Mouse (Mus musculus) midbrain, embryonic 14.5 days (tissue): ENCODE measurements around the gene Abhd16b. TPM values are rescaled to one million over a fixed set of nuclear protein-coding genes. Genes with fewer than 3 reads are reported as not detected.

Experiments used
- ATAC-seq: fragments of 200-750 bp; cut with Nextera tagmentation; 2 replicates; pipeline ENCODE4 v1.8.0; 2017; ENCODE audit warnings: moderate number of reproducible peaks, moderate library complexity; ENCODE audit not compliant: low FRiP score, low TSS enrichment
- DNase-seq: peaks from one replicate; pipeline ENCODE4 v3.0.0-alpha.2; 2015
- H3K27ac ChIP-seq: fragments of 300-500 bp; sonication (generic); replicated peaks from 2 replicates; pipeline ENCODE4 v1.5.1; 2014; ENCODE audit warnings: mild to moderate bottlenecking, low read depth, low read length, moderate library complexity
- H3K27me3 ChIP-seq: fragments of 300-500 bp; sonication (generic); 2 replicates; pipeline ENCODE4 v1.6.1; 2014; ENCODE audit warnings: low read length, control low read depth, mixed read lengths; ENCODE audit not compliant: control insufficient read depth, insufficient read depth
- H3K36me3 ChIP-seq: fragments of 300-500 bp; sonication (generic); 2 replicates; pipeline ENCODE4 v1.6.1; 2014; ENCODE audit warnings: low read length, control low read depth; ENCODE audit not compliant: control insufficient read depth, insufficient read depth
- H3K4me1 ChIP-seq: fragments of 300-500 bp; sonication (generic); 2 replicates; pipeline ENCODE4 v1.6.1; 2014; ENCODE audit warnings: mild to moderate bottlenecking, antibody characterized with exemption, low read length, control low read depth; ENCODE audit not compliant: control insufficient read depth, insufficient read depth
- H3K4me2 ChIP-seq: fragments of 300-500 bp; sonication (generic); 2 replicates; pipeline ENCODE4 v1.6.1; 2014; ENCODE audit warnings: mild to moderate bottlenecking, low read length, moderate library complexity
- H3K4me3 ChIP-seq: fragments of 300-500 bp; sonication (generic); replicated peaks from 2 replicates; pipeline ENCODE4 v1.5.1; 2014; ENCODE audit warnings: low read depth, low read length
- H3K9ac ChIP-seq: fragments of 300-500 bp; sonication (generic); replicated peaks from 2 replicates; pipeline ENCODE4 v1.6.1; 2014; ENCODE audit warnings: mild to moderate bottlenecking, low read length, moderate library complexity
- H3K9me3 ChIP-seq: fragments of 300-500 bp; sonication (generic); 2 replicates; pipeline ENCODE4 v1.6.1; 2016; ENCODE audit warnings: low read length, control low read depth, mixed read lengths; ENCODE audit not compliant: control insufficient read depth
- WGBS: fragments of 180-500 bp; shearing (Covaris S2); extraction: QIAGEN DNeasy Blood & Tissue Kit; methylation state at CpG from one replicate; pipeline ENCODE4 v1.1.7; 2014; 5-methylcytosine and 5-hydroxymethylcytosine counted together
- polyA plus RNA-seq: library from polyadenylated mRNA; unstranded; fragments of >200 nt; fragmentation: Nextera tagmentation; extraction: Ambion mirVana; gene quantifications from 2 replicates; pipeline ENCODE4 v1.2.1, GENCODE M21; 2014

Abhd16b gene
- polyA plus RNA-seq, 1 experiment from 2014 or later: 0.12 TPM

- DNase-seq (no peak), ATAC-seq (no peak)
- H3K36me3 ChIP-seq: peaks cover 32% of the 10 kb centered on the region
- WGBS: 76% methylated on average over 3 of the region's 3 CpGs
- H3K4me1 ChIP-seq: peaks cover 24% of the 10 kb centered on the region
- no peaks in the 10 kb centered on the region for H3K27me3 ChIP-seq
- H3K27ac ChIP-seq: peak overlapping the region; percentile 95
- no peaks in the 10 kb centered on the region for H3K9me3 ChIP-seq
- peak overlapping the region; percentile 67 for H3K4me2 ChIP-seq
- H3K9ac ChIP-seq: peak overlapping the region; percentile 89
- peak overlapping the region; percentile 94 for H3K4me3 ChIP-seq
Observed at GRCm38 (mm10) chr2:181519201-181519600, 26.2 kb downstream of the Abhd16b start.

- Histone ChIP-seq H3K4me1 (peaks cover 24% of the 10 kb centered on the region), H3K27me3 (no peaks in the 10 kb centered on the region), H3K4me3 (peak within 1 kb of the TSS; percentile 94), H3K4me2 (peak within 1 kb of the TSS; percentile 67), H3K9ac (peak within 1 kb of the TSS; percentile 89), H3K27ac (peak within 1 kb of the TSS; percentile 95), H3K36me3 (peaks cover 24% of the 10 kb centered on the region), H3K9me3 (no peaks in the 10 kb centered on the region)
- peak; percentile 99 for DNase-seq
- ATAC-seq: peak; percentile 97
- WGBS: under 1% methylated on average over 72 of the region's 74 CpGs
Observed at GRCm38 (mm10) chr2:181520118-181520935, 27.3 kb downstream of the Abhd16b start, which contains the start of gene Dnajc5. TSS of gene Dnajc5 (plus strand) at chr2:181520485.

DNA sequence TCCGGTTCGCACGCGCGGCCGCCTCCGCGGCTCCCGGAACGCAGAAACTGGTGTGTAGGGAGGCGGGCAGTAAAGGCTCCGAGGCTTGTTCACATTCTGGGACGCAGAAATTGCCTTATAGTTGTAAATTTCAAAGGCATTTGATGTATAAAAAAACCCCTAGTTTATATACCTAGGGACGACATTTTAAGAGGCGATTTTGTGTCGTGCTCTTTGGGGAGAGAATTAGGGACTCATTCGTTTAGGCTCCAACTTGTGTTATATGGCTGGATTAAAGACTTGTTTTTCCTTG lies 27.9 kb downstream of the Abhd16b start:
- Histone ChIP-seq H3K27me3 (no peaks in the 10 kb centered on the region), H3K9ac (peak overlapping the region; percentile 89), H3K36me3 (peaks cover 20% of the 10 kb centered on the region), H3K27ac (peak overlapping the region; percentile 95), H3K4me2 (peak overlapping the region; percentile 67), H3K4me1 (peaks cover 24% of the 10 kb centered on the region), H3K9me3 (no peaks in the 10 kb centered on the region), H3K4me3 (peak overlapping the region; percentile 94)
- under 1% methylated on average over 17 of the region's 17 CpGs for WGBS
- DNase-seq (no peak), ATAC-seq (no peak)

- peaks cover 24% of the 10 kb centered on the region for H3K4me1 ChIP-seq
- peak overlapping the region; percentile 89 for H3K9ac ChIP-seq
- peak overlapping the region; percentile 94 for H3K4me3 ChIP-seq
- H3K27me3 ChIP-seq: no peaks in the 10 kb centered on the region
- no peaks in the 10 kb centered on the region for H3K9me3 ChIP-seq
- H3K4me2 ChIP-seq: peak overlapping the region; percentile 67
- peaks cover 14% of the 10 kb centered on the region for H3K36me3 ChIP-seq
- WGBS: 70% methylated on average over 10 of the region's 10 CpGs
- no peak overlapping the region for H3K27ac ChIP-seq
- ATAC-seq (no peak), DNase-seq (no peak)
Observed at GRCm38 (mm10) chr2:181521491-181521890, 28.5 kb downstream of the Abhd16b start.

GRCm38 (mm10) chr2:181522811-181523210 lies 29.8 kb downstream of the Abhd16b start:
- Histone ChIP-seq H3K4me3 (no peak overlapping the region), H3K36me3 (peaks cover under 1% of the 10 kb centered on the region; the same call in 1 of the 2 replicates), H3K27me3 (no peaks in the 10 kb centered on the region), H3K4me1 (peaks cover 24% of the 10 kb centered on the region), H3K27ac (no peak overlapping the region), H3K9me3 (no peaks in the 10 kb centered on the region), H3K4me2 (no peak overlapping the region), H3K9ac (no peak overlapping the region)
- ATAC-seq: no peak
- peak; percentile 40 for DNase-seq
- WGBS: 74% methylated on average over 5 of the region's 5 CpGs

DNA sequence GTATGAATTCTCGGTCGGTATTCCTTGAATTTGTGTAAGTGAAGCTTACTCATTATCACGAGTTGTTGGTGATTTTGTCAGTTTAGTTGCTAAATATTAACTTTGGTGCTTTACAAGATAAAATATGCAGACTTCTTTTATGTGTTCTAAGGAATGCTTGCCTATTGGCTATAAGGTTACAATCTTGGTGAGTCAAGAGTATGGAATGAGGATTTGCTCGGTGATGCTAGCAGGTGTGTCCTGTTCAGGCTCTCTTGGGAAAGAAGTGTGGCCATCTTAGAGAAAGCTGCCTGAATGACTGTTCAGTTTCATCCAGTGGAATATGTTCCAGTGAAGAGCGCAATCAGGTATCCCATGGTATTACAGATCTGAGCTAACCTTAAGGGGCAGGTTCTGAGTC lies 32.5 kb downstream of the Abhd16b start:
- WGBS: 94% methylated on average over 5 of the region's 5 CpGs
- H3K4me1 ChIP-seq: peaks cover 13% of the 10 kb centered on the region

DNA sequence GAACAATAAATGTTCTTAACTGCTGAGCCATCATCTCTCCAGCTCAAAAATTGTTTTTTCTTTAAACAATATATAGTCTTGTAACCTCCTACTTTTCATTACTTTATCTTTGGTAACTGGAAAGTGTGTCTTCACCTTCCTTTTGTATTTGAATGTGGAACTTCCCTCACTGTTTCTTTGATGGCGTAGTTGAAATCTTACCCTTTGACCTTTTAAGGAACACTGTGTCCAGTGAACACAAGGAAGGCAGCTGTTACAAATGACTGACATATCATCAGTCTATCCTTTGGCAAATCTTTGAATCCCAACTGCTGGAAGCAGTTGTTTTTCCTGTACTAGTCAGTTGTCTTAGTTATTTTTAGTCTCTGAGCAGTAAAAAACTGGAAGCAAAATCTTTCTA lies 36.1 kb downstream of the Abhd16b start:
- no peak for ATAC-seq
- Histone ChIP-seq H3K27me3 (no peaks in the 10 kb centered on the region), H3K27ac (no peak overlapping the region), H3K4me3 (no peak overlapping the region), H3K36me3 (no peaks in the 10 kb centered on the region), H3K4me2 (no peak overlapping the region), H3K9ac (no peak overlapping the region), H3K4me1 (no peaks in the 10 kb centered on the region), H3K9me3 (0 out of 2 replicates have a peak, but pooled peaks cover 5% of the 10 kb centered on the region)
- DNase-seq: no peak
- WGBS: 91% methylated on average over 1 of the region's 1 CpGs

More for the DNA sequence above, 32.5 kb downstream of the Abhd16b start:
- Histone ChIP-seq H3K27me3 (no peaks in the 10 kb centered on the region), H3K36me3 (no peaks in the 10 kb centered on the region), H3K27ac (no peak overlapping the region), H3K9me3 (no peaks in the 10 kb centered on the region), H3K4me2 (no peak overlapping the region), H3K9ac (no peak overlapping the region), H3K4me3 (no peak overlapping the region)
- ATAC-seq (no peak), DNase-seq (no peak)

DNA sequence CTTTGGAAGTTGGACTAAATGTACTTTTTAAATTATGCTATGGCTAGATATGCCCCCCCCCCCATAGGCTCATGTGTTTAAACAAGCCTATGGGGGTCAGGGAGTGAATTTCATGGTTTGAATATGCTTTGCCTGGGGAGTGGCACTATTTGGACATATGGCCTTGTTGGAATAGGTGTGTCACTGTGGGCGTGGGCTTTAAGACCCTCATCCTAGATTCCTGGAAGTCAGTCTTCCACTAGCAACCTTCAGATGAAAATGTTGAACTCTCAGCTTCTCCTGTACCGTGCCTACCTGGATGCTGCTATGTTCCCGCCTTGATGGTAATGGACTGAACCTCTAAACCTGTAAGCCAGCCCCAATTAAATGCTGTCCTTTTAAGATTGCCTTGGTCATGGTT lies 39.6 kb downstream of the Abhd16b start:
- Histone ChIP-seq H3K4me1 (no peaks in the 10 kb centered on the region), H3K9ac (no peak overlapping the region)

DNA sequence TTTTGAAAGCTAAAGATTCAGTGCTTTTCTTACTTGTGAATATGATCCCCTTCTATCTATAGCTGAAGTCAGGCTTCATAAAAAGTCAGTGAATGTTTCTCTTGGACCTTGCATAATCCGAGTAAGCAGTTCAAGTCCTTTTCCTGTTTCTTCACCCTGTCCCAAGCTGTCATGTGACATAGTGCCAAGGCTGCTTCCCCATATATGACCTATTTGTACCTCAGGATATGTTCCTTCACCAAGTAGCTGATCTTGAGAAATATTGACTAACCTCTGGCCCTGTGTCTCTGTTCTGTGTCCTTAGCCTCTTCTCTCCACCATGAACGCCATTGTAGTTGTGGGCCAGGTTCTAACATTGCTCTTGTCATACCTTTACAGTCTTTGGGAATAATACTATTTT lies 43.4 kb downstream of the Abhd16b start:
- H3K9me3 ChIP-seq: no peaks in the 10 kb centered on the region
- no peaks in the 10 kb centered on the region for H3K36me3 ChIP-seq
- 93% methylated on average over 2 of the region's 2 CpGs for WGBS
- H3K27ac ChIP-seq: no peak overlapping the region
- no peak for DNase-seq
- no peak overlapping the region for H3K9ac ChIP-seq
- no peak overlapping the region for H3K4me3 ChIP-seq
- ATAC-seq: no peak
- H3K27me3 ChIP-seq: no peaks in the 10 kb centered on the region
- H3K4me2 ChIP-seq: no peak overlapping the region
- H3K4me1 ChIP-seq: no peaks in the 10 kb centered on the region

More for the DNA sequence above, 39.6 kb downstream of the Abhd16b start:
- H3K27ac ChIP-seq: no peak overlapping the region
- no peak overlapping the region for H3K4me3 ChIP-seq
- DNase-seq (no peak), ATAC-seq (no peak)
- WGBS: 94% methylated on average over 3 of the region's 3 CpGs
- 0 out of 2 replicates have a peak, but pooled peaks cover 5% of the 10 kb centered on the region for H3K9me3 ChIP-seq
- no peak overlapping the region for H3K4me2 ChIP-seq
- H3K27me3 ChIP-seq: no peaks in the 10 kb centered on the region
- H3K36me3 ChIP-seq: no peaks in the 10 kb centered on the region
